Comparison of ENCODE assay signal across 13 mouse cellular contexts in genomic region chr12:73593021-73593798, GRCm38 (mm10). TPM values are rescaled to one million over a fixed set of nuclear protein-coding genes. Genes with fewer than 3 reads are reported as not detected.
DNase-seq lines count a peak whose midpoint lies in the region; ATAC-seq and TF ChIP-seq lines count a peak whose summit lies in the region.
"Had no signal": no experiment of that assay in that cellular context is flagged by ENCODE, and none has a peak within 500 bp of the region (broad histone marks: within the 10 kb centered on the region; RNA-seq: fewer than 3 reads in every experiment).

No protein-coding gene starts in this region.

- TF ChIP-seq POLR2A in CH12.LX (IDR thresholded peaks at IDR 0.05; ENCODE audit: low read depth, low read length), result no peak

- ATAC-seq in liver, embryonic 16.5 days (ENCODE audit: low read depth), result no peak
- ATAC-seq in hematopoietic stem cell, adult 5-6 weeks (replicated peaks in 1 of 2; ENCODE audit: insufficient read depth in 1 of 2, low FRiP score in 2 of 2, low TSS enrichment in 1 of 2, low read depth in 1 of 2, poor library complexity in 2 of 2, severe bottlenecking in 2 of 2), result peak; percentile 66 to 79

- TF ChIP-seq EP300 in CH12.LX (IDR thresholded peaks at IDR 0.05; ENCODE audit: low read length), result no peak

- no peaks in the 10 kb centered on the region for H3K27me3 ChIP-seq in liver, embryonic 16.5 days (ENCODE audit: control insufficient read depth, insufficient read depth, low read depth, low read length)
- H3K27me3 ChIP-seq in CH12.LX (replicated peaks), result no peaks in the 10 kb centered on the region
- peaks cover 8% of the 10 kb centered on the region for H3K27me3 ChIP-seq in forebrain, embryonic 10.5 days (ENCODE audit: poor library complexity, severe bottlenecking)
- H3K27me3 ChIP-seq: embryonic facial prominence, embryonic 15.5 days; limb, embryonic 15.5 days had no signal

- 0 out of 2 replicates have a peak overlapping the region, but pooled peaks have one; percentile 24 for H3K4me2 ChIP-seq in liver, embryonic 16.5 days (ENCODE audit: low read depth, low read length)
- H3K4me2 ChIP-seq in CH12.LX (ENCODE audit: insufficient read depth, low read depth, poor library complexity, severe bottlenecking), result peak overlapping the region; percentile 29
- H3K4me2 ChIP-seq: embryonic facial prominence, embryonic 15.5 days; limb, embryonic 15.5 days had no signal

- in situ Hi-C loops in CH12.LX (cut with MboI; ENCODE audit: low pct_ligation_motif_present, low pct_unique_long_range_greater_than_20kb, low sequenced_read_pairs), result no loop called here

- no peak overlapping the region for H3K9ac ChIP-seq in liver, embryonic 16.5 days (ENCODE audit: low read depth, low read length)
- H3K9ac ChIP-seq in CH12.LX (ENCODE audit: insufficient read depth, low read depth), result no peak overlapping the region
- H3K9ac ChIP-seq: embryonic facial prominence, embryonic 15.5 days; limb, embryonic 15.5 days had no signal

- TF ChIP-seq RAD21 in CH12.LX (IDR thresholded peaks at IDR 0.05; ENCODE audit: low read depth, low read length), result no peak

- intact Hi-C loops in left cerebral cortex, postnatal 36 days (cut with DNase I), result no loop called here

- no peak overlapping the region for H3K4me3 ChIP-seq in liver, embryonic 16.5 days (ENCODE audit: low read depth, low read length)
- H3K4me3 ChIP-seq in CH12.LX (replicated peaks in 1 of 3; ENCODE audit: low read depth in 2 of 3, low read length in 2 of 3, poor library complexity in 1 of 3), result no peak overlapping the region
- H3K4me3 ChIP-seq in forebrain, embryonic 10.5 days, result no peak overlapping the region
- H3K4me3 ChIP-seq: embryonic facial prominence, embryonic 15.5 days; limb, embryonic 15.5 days had no signal

- dilution Hi-C loops in CH12.LX (cut with MboI; ENCODE audit: extremely low pct_ligation_motif_present, extremely low pct_unique_long_range_greater_than_20kb, low sequenced_read_pairs), result no loop called here

- H3K27ac ChIP-seq in liver, embryonic 16.5 days (ENCODE audit: low read length), result no peak overlapping the region
- no peak overlapping the region for H3K27ac ChIP-seq in CH12.LX (ENCODE audit: insufficient read depth, low read depth)
- H3K27ac ChIP-seq in forebrain, embryonic 10.5 days, result no peak overlapping the region
- H3K27ac ChIP-seq: embryonic facial prominence, embryonic 15.5 days; limb, embryonic 15.5 days had no signal

- DNase-seq in liver, result no peak
- DNase-seq in CH12.LX (ENCODE audit: extremely low read depth), result no peak
- DNase-seq in thymus, adult 18-20 months, result peak; percentile 47 to 73
- no peak for DNase-seq in forebrain, embryonic 10.5 days (ENCODE audit: extremely low spot score, low spot score)
- DNase-seq in urinary bladder, adult 18-20 months (ENCODE audit: low spot score in 2 of 2), result no peak
- DNase-seq in left cerebral cortex, postnatal 36 days (ENCODE audit: low spot score in 2 of 2), result no peak
- DNase-seq: cerebellum, adult 9-10 months; kidney, adult 8-10 months; midbrain, embryonic 14.5 days had no signal

- H3K9me3 ChIP-seq in liver, embryonic 16.5 days (replicated peaks; ENCODE audit: control insufficient read depth, low read length), result no peaks in the 10 kb centered on the region
- no peaks in the 10 kb centered on the region for H3K9me3 ChIP-seq in CH12.LX (replicated peaks; ENCODE audit: low read length)
- H3K9me3 ChIP-seq in forebrain, embryonic 10.5 days, result no peaks in the 10 kb centered on the region
- H3K9me3 ChIP-seq: embryonic facial prominence, embryonic 15.5 days; limb, embryonic 15.5 days had no signal

- WGBS in liver, embryonic 16.5 days (ENCODE audit: insufficient replicate concordance), result 23% methylated on average over 12 of the region's 12 CpGs
- 85% methylated on average over 12 of the region's 12 CpGs for WGBS in forebrain, embryonic 10.5 days

- H3K4me1 ChIP-seq in liver, embryonic 16.5 days (ENCODE audit: control insufficient read depth, low read depth, low read length), result no peaks in the 10 kb centered on the region; the same call in 1 of the 2 replicates
- peaks cover 14 to 25% of the 10 kb centered on the region in 2 experiments; a peak in 3 of 4 replicates for H3K4me1 ChIP-seq in CH12.LX (ENCODE audit: control insufficient read depth in 1 of 2, insufficient read depth in 2 of 2)
- peaks cover 4% of the 10 kb centered on the region; the same call in 1 of the 2 replicates for H3K4me1 ChIP-seq in forebrain, embryonic 10.5 days

- H3K79me2 ChIP-seq in CH12.LX (replicated peaks; ENCODE audit: control insufficient read depth, extremely low read depth, insufficient read depth, poor library complexity, severe bottlenecking), result no peaks in the 10 kb centered on the region

- H3K36me3 ChIP-seq in liver, embryonic 16.5 days (ENCODE audit: control insufficient read depth, insufficient read depth), result no peaks in the 10 kb centered on the region
- H3K36me3 ChIP-seq in CH12.LX (replicated peaks in 1 of 2; ENCODE audit: control insufficient read depth in 1 of 2, insufficient read depth in 1 of 2, low read length in 1 of 2), result no peaks in the 10 kb centered on the region
- H3K36me3 ChIP-seq in forebrain, embryonic 10.5 days (replicated peaks), result no peaks in the 10 kb centered on the region
- H3K36me3 ChIP-seq: embryonic facial prominence, embryonic 15.5 days; limb, embryonic 15.5 days had no signal

- no peak for TF ChIP-seq CTCF in CH12.LX (conservative IDR thresholded peaks at IDR 0.05 in 1 of 2, IDR thresholded peaks at IDR 0.05 in 1 of 2; ENCODE audit: low read depth in 2 of 2, low read length in 2 of 2)

TF ChIP-seq in CH12.LX, 34 proteins besides CTCF, POLR2A, EP300 and RAD21:
- TF ChIP-seq TCF12 (IDR thresholded peaks at IDR 0.05; ENCODE audit: low read depth, low read length) (no peak), E2F4 (IDR thresholded peaks at IDR 0.05; ENCODE audit: insufficient replicate concordance, low read depth, low read length) (no peak), BHLHE40 (IDR thresholded peaks at IDR 0.05; ENCODE audit: low read depth, low read length) (no peak), NRF1 (IDR thresholded peaks at IDR 0.05; ENCODE audit: low read depth, low read length) (no peak), MAX (IDR thresholded peaks at IDR 0.05; ENCODE audit: low read length) (no peak), ZKSCAN1 (IDR thresholded peaks at IDR 0.05; ENCODE audit: borderline replicate concordance, low read depth, low read length) (no peak), ZNF384 (IDR thresholded peaks at IDR 0.05; ENCODE audit: low read depth, low read length) (no peak), CHD1 (IDR thresholded peaks at IDR 0.05; ENCODE audit: low read depth, low read length) (no peak), MXI1 (IDR thresholded peaks at IDR 0.05; ENCODE audit: low read depth, low read length) (no peak)

RNA-seq across cellular contexts. Expression of gene Prkch, which starts 8.6 kb away (rescaled TPM):
- polyA plus RNA-seq in liver, embryonic 16.5 days (2015; fragmentation: Nextera tagmentation; extraction: Ambion mirVana), result 1.4 and 1.6 TPM in 2 replicates
- total RNA-seq in CH12.LX (2012; rRNA removed), result 0.55 and 0.76 TPM in 2 replicates
- total RNA-seq in CH12.LX (2014; rRNA removed), result 1.8 and 2.2 TPM in 2 replicates
- 2.3 and 2.4 TPM in 2 replicates for polyA plus RNA-seq in CH12.LX (2012; ENCODE audit: insufficient read length, low read depth)
- 36.1 and 42.8 TPM in 2 replicates for total RNA-seq in hematopoietic stem cell, adult 5-6 weeks (2017)
- 3.8 and 4.8 TPM in 2 replicates for polyA plus RNA-seq in forebrain, embryonic 10.5 days (2016; fragmentation: Nextera tagmentation; extraction: Ambion mirVana)
- total RNA-seq in left cerebral cortex, postnatal 36 days (2021), result 1 to 10 TPM; 4.6 to 6.0 TPM

RNA-seq across cellular contexts. Expression of gene Tmem30b, which starts 47.0 kb away (rescaled TPM):
- 12.9 and 14.4 TPM in 2 replicates for polyA plus RNA-seq in liver, embryonic 16.5 days (2015; fragmentation: Nextera tagmentation; extraction: Ambion mirVana)
- total RNA-seq in CH12.LX (2012; rRNA removed) (not detected in 2 replicates), CH12.LX (2014; rRNA removed) (not detected in 2 replicates)
- polyA plus RNA-seq in CH12.LX (2012; ENCODE audit: insufficient read length, low read depth), result not detected in 2 replicates
- not detected in 2 replicates for total RNA-seq in hematopoietic stem cell, adult 5-6 weeks (2017)
- 3.8 and 5.0 TPM in 2 replicates for polyA plus RNA-seq in forebrain, embryonic 10.5 days (2016; fragmentation: Nextera tagmentation; extraction: Ambion mirVana)
- under 1 TPM in 1 of 2 experiments, not detected in 1; 0.12 TPM for total RNA-seq in left cerebral cortex, postnatal 36 days (2021)

Comparison
In these comparisons a context has a peak if more than half of its experiments do, and no peak if none do; other contexts are left out.
1. DNase-seq: peak in thymus, adult 18-20 months (2 of 2); none in liver (single experiment), CH12.LX (single experiment), forebrain, embryonic 10.5 days (single experiment), urinary bladder, adult 18-20 months (0 of 2) and left cerebral cortex, postnatal 36 days (0 of 2).